Mouse (Mus musculus): ENCODE measurements at regions not wholly inside any gene's neighbourhood (a gene's known extent, or its start where the extent isn't known, plus 50 kb on each side); places are given as distances from the start of the nearest gene placed in this dataset.

- in situ Hi-C loops (cut with MboI; ENCODE audit: low pct_unique_long_range_greater_than_20kb in 1 of 2, low sequenced_read_pairs in 2 of 2, unreplicated experiment in 1 of 2) = no loop called here
Observed at GRCm38 (mm10) chr13:44234241-44234640, 449.7 kb downstream of the Cd83 start.

- in situ Hi-C loops (cut with MboI; ENCODE audit: low pct_unique_long_range_greater_than_20kb in 1 of 2, low sequenced_read_pairs in 2 of 2, unreplicated experiment in 1 of 2) = no loop called here
Observed at GRCm38 (mm10) chr13:44235236-44235635, 450.7 kb downstream of the Cd83 start.

GRCm38 (mm10) chr13:44235941-44236340 lies 451.4 kb downstream of the Cd83 start:
- in situ Hi-C loops (cut with MboI; ENCODE audit: low pct_unique_long_range_greater_than_20kb in 1 of 2, low sequenced_read_pairs in 2 of 2, unreplicated experiment in 1 of 2) = no loop called here

- in situ Hi-C loops (cut with MboI; ENCODE audit: low pct_unique_long_range_greater_than_20kb in 1 of 2, low sequenced_read_pairs in 2 of 2, unreplicated experiment in 1 of 2) = no loop called here
Observed at GRCm38 (mm10) chr13:44238308-44238707, 453.7 kb downstream of the Cd83 start.

- in situ Hi-C loops (cut with MboI; ENCODE audit: low pct_unique_long_range_greater_than_20kb in 1 of 2, low sequenced_read_pairs in 2 of 2, unreplicated experiment in 1 of 2) = no loop called here
Observed at GRCm38 (mm10) chr13:44243211-44243610, 458.6 kb downstream of the Cd83 start.

- in situ Hi-C loops (cut with MboI; ENCODE audit: low pct_unique_long_range_greater_than_20kb in 1 of 2, low sequenced_read_pairs in 2 of 2, unreplicated experiment in 1 of 2) = no loop called here
Observed at GRCm38 (mm10) chr13:44246714-44247251, 462.2 kb downstream of the Cd83 start.

GRCm38 (mm10) chr13:44247861-44248260 lies 463.3 kb downstream of the Cd83 start:
- in situ Hi-C loops (cut with MboI; ENCODE audit: low pct_unique_long_range_greater_than_20kb in 1 of 2, low sequenced_read_pairs in 2 of 2, unreplicated experiment in 1 of 2) = no loop called here

- in situ Hi-C loops (cut with MboI; ENCODE audit: low pct_unique_long_range_greater_than_20kb in 1 of 2, low sequenced_read_pairs in 2 of 2, unreplicated experiment in 1 of 2) = no loop called here
Observed at GRCm38 (mm10) chr13:44248401-44248800, 463.8 kb downstream of the Cd83 start.

- in situ Hi-C loops (cut with MboI; ENCODE audit: low pct_unique_long_range_greater_than_20kb in 1 of 2, low sequenced_read_pairs in 2 of 2, unreplicated experiment in 1 of 2) = no loop called here
Observed at GRCm38 (mm10) chr13:44249119-44249518, 464.5 kb downstream of the Cd83 start.

GRCm38 (mm10) chr13:44250474-44251201 lies 466.1 kb downstream of the Cd83 start:
- in situ Hi-C loops (cut with MboI; ENCODE audit: low pct_unique_long_range_greater_than_20kb in 1 of 2, low sequenced_read_pairs in 2 of 2, unreplicated experiment in 1 of 2) = no loop called here

GRCm38 (mm10) chr13:44251503-44251902 lies 466.9 kb downstream of the Cd83 start:
- in situ Hi-C loops (cut with MboI; ENCODE audit: low pct_unique_long_range_greater_than_20kb in 1 of 2, low sequenced_read_pairs in 2 of 2, unreplicated experiment in 1 of 2) = no loop called here

GRCm38 (mm10) chr13:44252496-44252895 lies 467.9 kb downstream of the Cd83 start:
- in situ Hi-C loops (cut with MboI; ENCODE audit: low pct_unique_long_range_greater_than_20kb in 1 of 2, low sequenced_read_pairs in 2 of 2, unreplicated experiment in 1 of 2) = no loop called here

GRCm38 (mm10) chr13:44258422-44258821 lies 470.9 kb upstream of the Jarid2 start:
- in situ Hi-C loops (cut with MboI; ENCODE audit: low pct_unique_long_range_greater_than_20kb in 1 of 2, low sequenced_read_pairs in 2 of 2, unreplicated experiment in 1 of 2) = no loop called here

GRCm38 (mm10) chr13:44260039-44260438 lies 469.2 kb upstream of the Jarid2 start:
- in situ Hi-C loops (cut with MboI; ENCODE audit: low pct_unique_long_range_greater_than_20kb in 1 of 2, low sequenced_read_pairs in 2 of 2, unreplicated experiment in 1 of 2) = no loop called here

- in situ Hi-C loops (cut with MboI; ENCODE audit: low pct_unique_long_range_greater_than_20kb in 1 of 2, low sequenced_read_pairs in 2 of 2, unreplicated experiment in 1 of 2) = no loop called here
Observed at GRCm38 (mm10) chr13:44260637-44261333, 468.5 kb upstream of the Jarid2 start.

- in situ Hi-C loops (cut with MboI; ENCODE audit: low pct_unique_long_range_greater_than_20kb in 1 of 2, low sequenced_read_pairs in 2 of 2, unreplicated experiment in 1 of 2) = no loop called here
Observed at GRCm38 (mm10) chr13:44272746-44273524, 456.3 kb upstream of the Jarid2 start.

GRCm38 (mm10) chr13:44277952-44278351 lies 451.3 kb upstream of the Jarid2 start:
- in situ Hi-C loops (cut with MboI; ENCODE audit: low pct_unique_long_range_greater_than_20kb in 1 of 2, low sequenced_read_pairs in 2 of 2, unreplicated experiment in 1 of 2) = no loop called here

- in situ Hi-C loops (cut with MboI; ENCODE audit: low pct_unique_long_range_greater_than_20kb in 1 of 2, low sequenced_read_pairs in 2 of 2, unreplicated experiment in 1 of 2) = no loop called here
Observed at GRCm38 (mm10) chr13:44279036-44279435, 450.2 kb upstream of the Jarid2 start.

GRCm38 (mm10) chr13:44280296-44280695 lies 449.0 kb upstream of the Jarid2 start:
- in situ Hi-C loops (cut with MboI; ENCODE audit: low pct_unique_long_range_greater_than_20kb in 1 of 2, low sequenced_read_pairs in 2 of 2, unreplicated experiment in 1 of 2) = no loop called here
